Mouse (Mus musculus) layer of hippocampus, adult 6 months (tissue): ENCODE measurements around the gene Prr30. TPM values are rescaled to one million over a fixed set of nuclear protein-coding genes. Genes with fewer than 3 reads are reported as not detected.

Experiments used
- long read RNA-seq, 2 experiments: library from polyadenylated mRNA; unstranded; transcript quantifications; one replicate each; pipeline ENCODE4 v2.0.0; 2019 to 2020
- polyA plus RNA-seq: library from polyadenylated mRNA; unstranded; fragments of <200 nt; fragmentation: Nextera tagmentation; gene quantifications from 2 replicates; pipeline ENCODE4 v1.2.3, GENCODE M21; 2021

Gene Prr30
- polyA plus RNA-seq = not detected in 2 replicates
- long read RNA-seq, experiment 1 = 0 reads
- long read RNA-seq, experiment 2 = 0 reads

DNA sequence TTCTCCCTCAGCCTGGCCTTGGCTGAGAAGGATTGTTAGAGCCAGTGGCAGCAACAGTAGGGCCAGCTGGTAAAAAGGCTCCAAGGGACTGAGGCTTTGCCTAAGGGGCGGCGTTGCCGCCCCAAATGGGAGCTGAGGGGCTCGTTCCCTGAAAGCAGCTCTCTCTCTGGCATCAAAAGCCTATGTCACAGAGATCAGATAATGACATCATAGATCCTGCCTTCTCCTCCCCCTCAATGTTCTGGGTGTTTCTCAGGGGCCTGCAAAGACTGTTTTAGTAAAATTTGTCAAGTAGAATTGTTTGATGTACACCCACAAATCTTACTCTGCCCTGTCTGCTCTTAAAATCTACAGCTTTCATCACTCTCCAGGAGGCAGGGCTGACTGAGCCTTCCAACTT is at the start of gene Prr30:
Prr30 (minus strand) TSS at position 101 of the 400 bp plus-strand sequence.

